Mouse (Mus musculus) midbrain, embryonic 15.5 days (tissue): ENCODE results near the gene Surf6. TPM values are rescaled to one million over a fixed set of nuclear protein-coding genes. Genes with fewer than 3 reads are reported as not detected.

Experiments used
- ATAC-seq: fragments of 200-750 bp; cut with Nextera tagmentation; replicated peaks from 2 replicates; pipeline ENCODE4 v1.8.0; 2017; ENCODE audit warnings: moderate TSS enrichment
- H3K27ac ChIP-seq: fragments of 300-500 bp; sonication (generic); 2 replicates; pipeline ENCODE4 v1.5.1; 2015; ENCODE audit warnings: mild to moderate bottlenecking, inconsistent platforms
- H3K27me3 ChIP-seq: fragments of 300-500 bp; sonication (generic); replicated peaks from 2 replicates; pipeline ENCODE4 v1.6.1; 2015; ENCODE audit warnings: inconsistent platforms
- H3K36me3 ChIP-seq: fragments of 300-500 bp; sonication (generic); replicated peaks from 2 replicates; pipeline ENCODE4 v1.6.1; 2015; ENCODE audit warnings: inconsistent platforms
- H3K4me1 ChIP-seq: fragments of 300-500 bp; sonication (generic); 2 replicates; pipeline ENCODE4 v1.6.1; 2015; ENCODE audit warnings: inconsistent platforms
- H3K4me2 ChIP-seq: fragments of 300-500 bp; sonication (generic); 2 replicates; pipeline ENCODE4 v1.6.1; 2015; ENCODE audit warnings: inconsistent platforms, mild to moderate bottlenecking, moderate library complexity
- H3K4me3 ChIP-seq: fragments of 300-500 bp; sonication (generic); 2 replicates; pipeline ENCODE4 v1.5.1; 2015; ENCODE audit warnings: mild to moderate bottlenecking, inconsistent platforms
- H3K9ac ChIP-seq: fragments of 300-500 bp; sonication (generic); 2 replicates; pipeline ENCODE4 v1.6.1; 2015; ENCODE audit warnings: mild to moderate bottlenecking, inconsistent platforms
- H3K9me3 ChIP-seq: fragments of 300-500 bp; sonication (generic); 2 replicates; pipeline ENCODE4 v1.6.1; 2016; ENCODE audit warnings: inconsistent platforms
- WGBS: fragments of 180-500 bp; shearing (Covaris S2); methylation state at CpG from one replicate; pipeline ENCODE4 v1.1.7; 2015; ENCODE audit warnings: mixed read lengths; 5-methylcytosine and 5-hydroxymethylcytosine counted together
- polyA plus RNA-seq: library from polyadenylated mRNA; unstranded; fragments of >200 nt; fragmentation: Nextera tagmentation; extraction: Ambion mirVana; gene quantifications from 2 replicates; pipeline ENCODE4 v1.2.1, GENCODE M21; 2015

The Surf6 gene
- polyA plus RNA-seq, 1 experiment from 2014 or later = 34.9 TPM

DNA sequence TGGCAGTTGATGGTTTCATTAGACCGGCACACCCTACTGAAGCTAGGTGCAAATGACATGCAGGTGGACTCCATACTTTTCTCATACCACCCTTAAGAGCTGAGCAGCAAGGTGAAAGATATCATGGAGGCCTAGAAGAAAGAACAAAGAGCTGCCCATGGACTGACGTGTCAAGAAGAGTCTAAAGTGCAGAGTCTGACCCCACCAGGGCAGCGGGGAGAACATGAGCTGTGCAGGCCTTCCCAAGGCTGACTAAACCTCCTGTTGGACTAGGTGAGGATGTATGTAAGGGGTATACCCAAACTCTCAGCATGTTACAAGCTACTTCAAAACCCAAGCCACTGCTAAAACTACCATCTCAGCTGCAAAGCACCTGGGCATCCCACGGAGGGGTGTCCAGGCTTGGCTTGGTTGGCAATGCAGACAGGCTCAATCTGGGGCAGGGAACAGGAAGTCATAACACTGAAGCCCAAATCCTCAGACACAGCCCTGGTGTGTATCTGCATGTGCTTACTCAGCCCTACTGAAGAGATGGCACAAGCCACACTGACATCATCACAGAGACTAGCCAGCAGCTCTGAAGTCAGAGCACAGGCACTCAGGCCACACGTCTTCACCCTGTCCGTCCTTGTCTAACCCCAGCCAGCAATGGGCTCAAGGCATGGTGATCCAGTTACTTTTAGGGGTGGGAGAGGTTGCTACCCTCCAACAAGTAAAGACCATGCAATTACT is 25.2 kb upstream of the Surf6 start:
- no peaks in the 10 kb centered on the region for H3K27me3 ChIP-seq
- H3K27ac ChIP-seq = no peak overlapping the region
- no peak for ATAC-seq
- no peak overlapping the region for H3K4me3 ChIP-seq
- peaks cover 26% of the 10 kb centered on the region for H3K4me1 ChIP-seq
- 92% methylated on average over 6 of the region's 6 CpGs for WGBS
- no peak overlapping the region for H3K4me2 ChIP-seq
- no peaks in the 10 kb centered on the region for H3K9me3 ChIP-seq
- no peak overlapping the region for H3K9ac ChIP-seq
- H3K36me3 ChIP-seq = peaks cover 33% of the 10 kb centered on the region

DNA sequence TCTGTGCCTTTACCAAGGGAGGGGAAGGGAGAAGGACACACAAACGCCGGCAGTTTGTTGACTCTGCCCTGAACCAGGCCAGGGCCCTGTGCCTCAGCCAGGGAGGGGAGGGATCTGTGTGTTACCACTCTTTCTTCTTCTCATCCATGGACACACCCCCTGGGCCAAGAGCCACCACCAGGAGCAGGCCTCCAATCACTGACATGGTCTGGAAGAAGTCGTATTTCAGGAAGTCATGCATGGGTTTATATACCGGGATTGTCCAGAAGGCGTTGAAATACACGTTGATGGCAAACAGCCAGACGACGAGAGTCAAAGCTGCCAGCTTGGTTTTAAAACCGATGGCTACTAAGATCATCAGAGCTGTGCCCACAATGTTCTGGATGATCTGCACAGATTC is 19.1 kb upstream of the Surf6 start:
- H3K27me3 ChIP-seq = no peaks in the 10 kb centered on the region
- H3K9me3 ChIP-seq = no peaks in the 10 kb centered on the region
- no peak overlapping the region for H3K4me2 ChIP-seq
- H3K36me3 ChIP-seq = peaks cover 75% of the 10 kb centered on the region
- H3K27ac ChIP-seq = no peak overlapping the region
- no peak overlapping the region for H3K9ac ChIP-seq
- no peak for ATAC-seq
- peaks cover 18% of the 10 kb centered on the region for H3K4me1 ChIP-seq
- H3K4me3 ChIP-seq = no peak overlapping the region
- WGBS = 85% methylated on average over 9 of the region's 9 CpGs

DNA sequence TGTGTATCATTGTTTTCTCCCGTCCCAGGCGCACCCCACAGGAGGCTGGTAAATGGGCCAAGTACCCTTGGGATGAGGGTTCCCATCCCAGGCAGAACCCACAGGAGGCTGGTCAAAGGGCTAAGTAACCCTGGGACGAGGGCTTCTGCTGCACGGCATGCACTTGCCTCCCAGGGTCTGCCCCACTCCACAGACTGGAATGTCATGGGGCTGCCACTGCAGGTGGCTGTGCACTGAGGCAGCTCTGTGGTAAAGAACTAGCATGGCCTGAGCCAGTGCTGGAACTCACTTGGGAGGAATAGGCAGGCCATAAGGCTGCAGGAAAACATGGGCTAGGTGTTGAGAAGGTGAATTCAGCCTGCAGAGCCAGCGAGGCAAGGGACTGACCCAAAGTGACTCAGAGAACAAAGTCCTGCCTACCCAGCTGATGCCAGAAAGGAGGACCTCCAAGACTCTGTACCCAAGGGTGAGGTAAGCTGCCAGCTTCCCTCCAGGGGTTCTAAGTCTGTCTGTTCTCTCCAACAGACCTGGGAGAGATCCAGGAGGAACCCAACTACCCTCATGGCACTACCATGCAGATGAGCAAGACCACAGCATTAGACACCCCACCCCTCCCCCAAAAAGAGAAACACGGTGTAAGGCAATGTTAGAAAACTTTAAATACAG is 17.6 kb upstream of the Surf6 start:
- Histone ChIP-seq H3K4me3 (no peak overlapping the region), H3K27ac (no peak overlapping the region), H3K4me2 (no peak overlapping the region), H3K4me1 (peaks cover 25% of the 10 kb centered on the region), H3K27me3 (no peaks in the 10 kb centered on the region), H3K9ac (no peak overlapping the region), H3K9me3 (no peaks in the 10 kb centered on the region), H3K36me3 (peaks cover 67% of the 10 kb centered on the region)
- no peak for ATAC-seq
- 89% methylated on average over 6 of the region's 6 CpGs for WGBS

DNA sequence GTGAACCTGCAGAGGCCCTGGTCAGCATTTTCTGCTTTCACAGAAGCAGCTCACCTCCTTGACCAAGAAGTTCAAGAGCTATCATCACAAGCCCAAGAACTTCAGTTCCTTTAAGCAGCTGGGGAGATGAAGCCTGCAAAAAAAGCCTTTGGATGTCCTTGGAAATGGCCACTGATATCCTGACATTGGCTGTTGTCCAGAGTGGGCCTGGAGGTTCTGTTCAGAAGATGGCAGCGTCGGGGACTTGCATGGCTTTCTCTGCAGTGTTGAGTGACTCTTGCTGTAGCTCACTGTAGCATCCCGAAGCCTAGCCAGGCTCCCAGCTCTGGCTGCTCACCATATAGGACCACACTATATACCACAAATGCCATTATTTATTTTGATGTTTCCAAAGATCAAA is 17.0 kb upstream of the Surf6 start:
- no peaks in the 10 kb centered on the region for H3K9me3 ChIP-seq
- no peaks in the 10 kb centered on the region for H3K27me3 ChIP-seq
- H3K4me1 ChIP-seq = peaks cover 32% of the 10 kb centered on the region
- H3K4me3 ChIP-seq = no peak overlapping the region
- H3K27ac ChIP-seq = no peak overlapping the region
- H3K36me3 ChIP-seq = peaks cover 60% of the 10 kb centered on the region
- H3K4me2 ChIP-seq = no peak overlapping the region
- no peak overlapping the region for H3K9ac ChIP-seq
- ATAC-seq = no peak
- 95% methylated on average over 3 of the region's 3 CpGs for WGBS

DNA sequence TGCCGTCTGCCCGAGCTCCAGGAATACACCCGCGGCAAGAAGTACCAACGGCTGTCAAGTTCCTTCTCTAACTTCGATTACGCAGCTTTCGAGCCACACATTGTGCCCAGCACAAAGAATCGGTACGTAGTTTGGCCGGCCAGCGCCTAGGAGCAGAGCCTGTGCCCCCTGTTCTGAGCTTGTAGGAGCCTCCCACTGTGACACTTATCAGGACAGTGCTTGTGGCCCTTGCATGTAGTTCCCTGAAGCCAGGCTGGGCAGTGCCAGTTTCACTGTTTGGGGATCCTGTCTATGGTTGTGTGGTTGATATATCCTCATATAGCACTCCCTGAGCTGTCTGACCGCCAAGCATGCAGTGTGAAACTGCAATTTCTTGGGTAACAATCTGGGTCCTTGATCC is 14.1 kb upstream of the Surf6 start:
- Histone ChIP-seq H3K9ac (peak overlapping the region; percentile 71), H3K27me3 (no peaks in the 10 kb centered on the region), H3K36me3 (peaks cover 57% of the 10 kb centered on the region), H3K4me1 (peaks cover 44% of the 10 kb centered on the region), H3K4me3 (peak overlapping the region; percentile 74), H3K9me3 (no peaks in the 10 kb centered on the region), H3K4me2 (peak overlapping the region; percentile 93), H3K27ac (peak overlapping the region; percentile 84)
- peak; percentile 24; the same call in 1 of the 2 replicates for ATAC-seq
- WGBS = 3% methylated on average over 13 of the region's 13 CpGs

DNA sequence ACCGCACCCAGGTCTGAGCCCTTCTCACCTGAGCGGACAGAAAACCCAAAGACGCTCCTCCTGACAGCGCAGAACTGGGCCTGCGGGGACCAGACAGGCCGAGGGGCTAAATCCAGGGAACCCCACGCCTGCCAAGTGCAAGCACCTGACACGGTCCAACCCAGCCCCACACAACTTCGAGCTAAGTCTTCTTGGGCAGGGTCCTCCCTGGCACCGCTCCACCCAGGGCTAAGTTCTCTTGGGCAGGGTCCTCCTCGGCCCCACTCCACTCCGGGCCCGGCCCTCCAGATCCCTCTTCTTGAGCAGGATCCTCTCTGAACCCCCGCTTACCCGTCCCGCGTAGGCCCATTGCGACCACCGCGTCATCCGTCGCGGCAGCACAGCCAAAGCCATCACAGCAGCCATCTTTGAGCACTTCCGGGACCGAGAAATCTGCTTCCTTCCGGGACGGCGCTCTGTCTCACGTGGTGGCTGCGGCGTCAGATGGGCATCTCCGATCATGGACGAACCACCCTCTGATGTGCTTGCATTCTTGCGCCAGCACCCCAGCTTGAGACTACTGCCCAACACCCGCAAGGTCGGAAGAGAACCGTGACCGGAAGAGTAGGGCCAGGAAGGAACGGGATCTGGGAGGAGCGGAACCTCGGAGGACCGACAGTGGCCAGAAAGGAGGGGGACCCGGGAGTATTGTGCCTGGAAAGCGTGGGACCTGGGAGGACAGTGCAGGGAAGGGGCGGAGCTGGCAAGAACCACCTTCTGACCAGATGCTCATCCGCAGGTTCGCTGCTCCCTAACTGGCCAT is 13.4 kb upstream of the Surf6 start, which contains the start of the genes Surf2 and Surf1:
Gene Surf2 (plus strand): TSS at position 441 of the 802 bp plus-strand sequence.
Gene Surf1 (minus strand): TSS at position 604 of the 802 bp plus-strand sequence.
- WGBS = 2% methylated on average over 47 of the region's 47 CpGs
- Histone ChIP-seq H3K4me1 (peaks cover 47% of the 10 kb centered on the region), H3K9me3 (no peaks in the 10 kb centered on the region), H3K27me3 (no peaks in the 10 kb centered on the region), H3K4me2 (peak within 1 kb of the TSS; percentile 93), H3K4me3 (peak within 1 kb of the TSS; percentile 74), H3K27ac (peak within 1 kb of the TSS; percentile 84), H3K9ac (peak within 1 kb of the TSS; percentile 71), H3K36me3 (peaks cover 51% of the 10 kb centered on the region)
- ATAC-seq = peak; percentile 85

DNA sequence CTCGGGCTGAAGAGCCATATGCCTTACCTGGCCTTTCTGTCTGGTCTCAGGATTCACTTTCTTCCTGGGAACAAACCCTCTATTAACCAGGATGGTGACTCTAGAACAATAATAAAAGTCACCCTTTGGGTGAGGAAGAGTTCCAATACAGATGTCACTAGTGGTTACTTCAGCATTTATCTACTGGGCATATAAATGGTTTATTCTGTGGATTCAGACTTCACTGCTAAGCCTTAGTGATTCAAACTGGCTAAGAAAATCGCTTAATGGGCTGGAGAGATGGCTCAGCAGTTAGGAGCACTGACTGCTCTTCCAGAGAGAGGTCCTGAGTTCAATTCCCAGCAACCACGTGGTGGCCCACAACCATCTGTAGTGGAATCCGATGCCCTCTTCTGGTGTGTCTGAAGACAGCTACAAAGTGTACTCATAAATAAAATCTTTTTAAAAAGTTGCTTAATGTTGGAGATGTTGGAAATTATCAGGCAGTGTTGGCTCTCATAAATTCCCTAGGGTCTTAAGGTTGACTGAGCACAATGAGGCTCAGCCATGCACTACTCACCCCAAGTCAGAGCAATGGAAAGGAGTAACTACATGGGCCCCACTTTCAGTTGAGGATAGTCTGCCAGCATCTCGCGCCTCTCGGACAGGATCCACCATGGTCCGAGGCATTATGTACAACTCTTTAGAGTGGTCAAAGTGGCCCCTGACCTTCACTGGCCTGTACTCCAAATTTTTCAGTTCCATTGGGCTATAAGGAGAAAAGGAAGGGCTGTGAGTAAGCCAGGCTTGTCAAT is 11.7 kb upstream of the Surf6 start:
- Histone ChIP-seq H3K9me3 (no peaks in the 10 kb centered on the region), H3K27ac (no peak overlapping the region), H3K36me3 (peaks cover 36% of the 10 kb centered on the region), H3K27me3 (no peaks in the 10 kb centered on the region), H3K4me1 (peaks cover 52% of the 10 kb centered on the region), H3K4me2 (no peak overlapping the region), H3K4me3 (peak overlapping the region; percentile 74; the same call in 1 of the 2 replicates), H3K9ac (no peak overlapping the region)
- WGBS = 63% methylated on average over 8 of the region's 8 CpGs
- no peak for ATAC-seq

DNA sequence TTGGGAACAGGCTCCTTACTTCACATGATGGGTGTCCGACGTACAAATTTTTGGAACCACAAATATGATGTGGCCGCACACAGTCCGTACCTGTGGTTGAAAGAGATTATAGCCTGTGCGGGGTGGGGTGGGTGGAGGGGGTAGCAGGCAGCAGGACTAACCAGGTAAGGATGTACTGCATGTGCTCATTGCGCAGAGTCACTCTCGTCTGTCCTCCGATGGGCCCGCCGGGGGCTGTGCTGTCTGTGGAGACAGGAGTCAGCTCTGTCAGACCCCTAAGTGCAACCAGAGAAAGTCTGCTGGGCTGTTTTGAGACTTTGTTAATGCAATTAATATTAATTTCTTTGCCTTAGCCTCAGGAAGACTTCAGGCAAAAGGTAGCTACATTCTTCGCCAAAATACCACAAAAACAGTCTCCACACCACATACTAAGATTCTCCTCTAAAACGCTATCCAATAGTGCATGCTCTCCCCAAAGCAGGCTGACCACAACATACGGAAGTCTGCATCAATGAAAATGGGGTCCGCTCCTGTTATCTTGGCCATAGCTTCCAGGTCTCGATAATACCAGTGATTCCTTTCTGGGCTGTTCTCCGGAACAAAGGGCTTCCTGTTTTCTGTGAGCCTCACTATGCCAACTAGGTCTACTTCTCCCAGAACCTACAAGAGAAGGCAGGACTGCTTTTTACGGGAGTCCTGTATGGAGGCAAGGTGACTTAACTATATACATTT is 10.9 kb upstream of the Surf6 start:
- H3K27ac ChIP-seq = no peak overlapping the region
- 87% methylated on average over 17 of the region's 17 CpGs for WGBS
- no peak overlapping the region for H3K9ac ChIP-seq
- no peaks in the 10 kb centered on the region for H3K9me3 ChIP-seq
- no peak for ATAC-seq
- peaks cover 59% of the 10 kb centered on the region for H3K4me1 ChIP-seq
- no peak overlapping the region for H3K4me2 ChIP-seq
- H3K4me3 ChIP-seq = no peak overlapping the region
- H3K27me3 ChIP-seq = no peaks in the 10 kb centered on the region
- peaks cover 28% of the 10 kb centered on the region for H3K36me3 ChIP-seq

DNA sequence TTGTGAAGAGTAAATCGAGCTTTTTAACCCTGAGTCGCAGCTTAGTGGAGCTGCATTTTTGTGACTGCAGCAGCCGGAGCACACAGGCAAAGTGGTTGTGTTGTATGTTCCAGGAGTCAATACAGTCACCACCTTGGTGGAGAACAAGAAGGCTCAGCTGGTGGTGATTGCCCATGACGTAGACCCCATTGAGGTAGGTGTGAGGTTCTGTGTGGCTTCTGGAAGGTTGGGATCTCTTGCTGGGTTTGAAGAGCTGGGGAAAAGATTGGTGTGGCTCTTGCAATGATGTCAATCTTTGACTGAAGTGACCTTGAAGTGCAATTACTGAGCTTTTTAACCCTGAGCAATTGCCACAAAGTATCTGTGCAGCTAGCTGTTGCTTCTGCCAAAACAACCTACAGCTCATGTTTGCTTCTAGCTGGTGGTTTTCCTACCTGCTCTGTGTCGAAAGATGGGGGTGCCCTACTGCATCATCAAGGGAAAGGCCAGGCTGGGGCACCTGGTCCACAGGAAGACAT is 9.6 kb upstream of the Surf6 start:
- Histone ChIP-seq H3K27me3 (no peaks in the 10 kb centered on the region), H3K9me3 (no peaks in the 10 kb centered on the region), H3K27ac (no peak overlapping the region), H3K4me1 (peaks cover 58% of the 10 kb centered on the region), H3K9ac (peak overlapping the region; percentile 81), H3K4me3 (peak overlapping the region; percentile 76), H3K36me3 (peaks cover 34% of the 10 kb centered on the region), H3K4me2 (peak overlapping the region; percentile 99)
- ATAC-seq = no peak
- 70% methylated on average over 5 of the region's 5 CpGs for WGBS

DNA sequence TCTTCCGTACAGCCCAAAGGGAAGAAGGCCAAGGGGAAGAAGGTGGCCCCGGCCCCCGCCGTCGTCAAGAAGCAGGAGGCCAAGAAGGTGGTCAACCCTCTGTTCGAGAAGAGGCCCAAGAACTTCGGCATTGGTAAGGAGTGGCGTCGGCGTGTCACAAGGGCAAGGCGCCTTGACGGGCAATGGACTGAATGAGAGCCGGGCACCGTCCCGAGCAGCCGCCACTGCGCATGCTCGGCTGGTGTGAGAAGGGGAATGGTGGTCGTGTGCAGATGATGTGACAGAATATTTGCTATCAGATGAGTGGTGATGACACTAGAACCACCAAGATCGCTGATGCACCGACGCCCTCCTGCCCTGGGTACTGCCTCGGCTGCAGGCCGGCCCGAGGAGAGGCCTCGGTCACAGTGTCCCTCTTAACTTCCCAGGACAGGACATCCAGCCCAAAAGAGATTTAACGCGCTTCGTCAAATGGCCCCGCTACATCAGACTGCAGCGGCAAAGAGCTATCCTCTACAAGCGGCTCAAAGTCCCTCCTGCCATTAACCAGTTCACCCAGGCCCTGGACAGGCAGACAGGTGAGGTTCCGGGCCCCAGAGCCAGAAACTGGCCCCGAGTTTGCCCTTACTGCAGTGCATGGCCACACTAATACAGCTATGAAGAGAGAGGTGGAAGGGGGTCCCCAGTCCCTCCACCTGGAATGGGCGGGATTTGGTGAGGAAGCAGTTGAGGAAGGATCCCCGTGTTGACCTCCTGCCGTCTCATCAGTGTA is 8.5 kb upstream of the Surf6 start:
- Histone ChIP-seq H3K27ac (peak overlapping the region; percentile 91), H3K36me3 (peaks cover 41% of the 10 kb centered on the region), H3K9ac (peak overlapping the region; percentile 81), H3K27me3 (no peaks in the 10 kb centered on the region), H3K4me2 (peak overlapping the region; percentile 99), H3K4me1 (peaks cover 52% of the 10 kb centered on the region), H3K9me3 (no peaks in the 10 kb centered on the region), H3K4me3 (peak overlapping the region; percentile 76)
- WGBS = 2% methylated on average over 37 of the region's 37 CpGs
- ATAC-seq = peak; percentile 69
